Mouse (Mus musculus) stomach, embryonic 15.5 days (tissue): Measurements from ENCODE around the gene Exoc4. TPM values are rescaled to one million over a fixed set of nuclear protein-coding genes. Genes with fewer than 3 reads are reported as not detected.

ENCODE experiments used
- ATAC-seq: fragments of 200-750 bp; cut with Nextera tagmentation; 2 replicates; pipeline ENCODE4 v1.8.0; 2017; ENCODE audit warnings: low read depth, moderate number of reproducible peaks, moderate TSS enrichment; ENCODE audit not compliant: insufficient read depth, low FRiP score
- H3K27ac ChIP-seq: fragments of 300-500 bp; sonication (generic); 2 replicates; pipeline ENCODE4 v1.5.1; 2015; ENCODE audit warnings: mild to moderate bottlenecking, inconsistent platforms
- H3K27me3 ChIP-seq: fragments of 300-500 bp; sonication (generic); replicated peaks from 2 replicates; pipeline ENCODE4 v1.6.1; 2015; ENCODE audit warnings: inconsistent platforms
- H3K36me3 ChIP-seq: fragments of 300-500 bp; sonication (generic); 2 replicates; pipeline ENCODE4 v1.6.1; 2015; ENCODE audit warnings: inconsistent platforms
- H3K4me1 ChIP-seq: fragments of 300-500 bp; sonication (generic); 2 replicates; pipeline ENCODE4 v1.6.1; 2015; ENCODE audit warnings: inconsistent platforms
- H3K4me2 ChIP-seq: fragments of 300-500 bp; sonication (generic); 2 replicates; pipeline ENCODE4 v1.6.1; 2015; ENCODE audit warnings: mild to moderate bottlenecking, inconsistent platforms
- H3K4me3 ChIP-seq: fragments of 300-500 bp; sonication (generic); replicated peaks from 2 replicates; pipeline ENCODE4 v1.5.1; 2015; ENCODE audit warnings: inconsistent platforms
- H3K9ac ChIP-seq: fragments of 300-500 bp; sonication (generic); 2 replicates; pipeline ENCODE4 v1.6.1; 2015; ENCODE audit warnings: inconsistent platforms
- H3K9me3 ChIP-seq: fragments of 300-500 bp; sonication (generic); 2 replicates; pipeline ENCODE4 v1.6.1; 2016; ENCODE audit warnings: inconsistent platforms
- WGBS: fragments of 180-500 bp; shearing (Covaris S2); methylation state at CpG from one replicate; pipeline ENCODE4 v1.1.7; 2015; 5-methylcytosine and 5-hydroxymethylcytosine counted together
- polyA plus RNA-seq: library from polyadenylated mRNA; unstranded; fragments of >200 nt; fragmentation: Nextera tagmentation; extraction: Ambion mirVana; gene quantifications from 2 replicates; pipeline ENCODE4 v1.2.1, GENCODE M21; 2015

Exoc4 gene
- polyA plus RNA-seq, 1 experiment from 2014 or later, result 31.4 TPM

DNA sequence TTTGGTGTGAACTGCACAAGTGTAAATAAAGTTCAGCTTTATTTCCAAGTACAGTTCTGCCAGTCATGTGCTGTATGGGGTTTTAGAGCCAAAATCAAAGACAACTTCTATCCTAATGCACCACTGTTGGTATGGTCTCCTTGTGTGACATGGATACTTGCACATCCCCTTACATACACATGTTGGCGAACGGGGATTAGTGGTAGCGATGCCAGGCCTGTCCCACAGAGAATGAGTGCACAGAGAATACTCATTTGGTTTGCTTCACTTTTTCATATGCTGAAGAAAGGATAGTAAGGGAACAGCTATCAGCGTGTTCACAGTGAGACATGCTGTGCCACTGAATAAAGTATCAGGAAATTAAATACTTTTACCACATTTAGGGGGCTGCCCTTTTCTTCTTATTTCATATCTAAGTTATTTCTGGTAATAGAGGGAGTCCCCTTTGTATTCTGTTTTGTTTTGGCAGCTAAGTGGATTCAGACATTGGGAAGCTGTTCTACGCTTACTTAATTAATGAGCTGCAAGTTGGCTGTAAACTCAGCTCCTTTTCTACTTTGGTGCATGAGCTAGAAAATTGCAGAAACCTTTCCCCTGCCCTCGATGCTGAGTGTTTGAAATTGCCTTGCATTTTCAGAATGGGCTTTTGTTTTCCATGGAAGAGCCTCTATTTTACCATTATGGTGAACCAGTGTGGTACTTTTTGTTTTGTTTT, 247.4 kb downstream of the Exoc4 start:
- Histone ChIP-seq H3K9me3 (no peaks in the 10 kb centered on the region), H3K9ac (no peak overlapping the region), H3K4me3 (no peak overlapping the region), H3K36me3 (no peaks in the 10 kb centered on the region), H3K4me2 (no peak overlapping the region), H3K4me1 (no peaks in the 10 kb centered on the region), H3K27ac (no peak overlapping the region), H3K27me3 (no peaks in the 10 kb centered on the region)
- 70% methylated on average over 6 of the region's 6 CpGs for WGBS
- no peak for ATAC-seq

DNA sequence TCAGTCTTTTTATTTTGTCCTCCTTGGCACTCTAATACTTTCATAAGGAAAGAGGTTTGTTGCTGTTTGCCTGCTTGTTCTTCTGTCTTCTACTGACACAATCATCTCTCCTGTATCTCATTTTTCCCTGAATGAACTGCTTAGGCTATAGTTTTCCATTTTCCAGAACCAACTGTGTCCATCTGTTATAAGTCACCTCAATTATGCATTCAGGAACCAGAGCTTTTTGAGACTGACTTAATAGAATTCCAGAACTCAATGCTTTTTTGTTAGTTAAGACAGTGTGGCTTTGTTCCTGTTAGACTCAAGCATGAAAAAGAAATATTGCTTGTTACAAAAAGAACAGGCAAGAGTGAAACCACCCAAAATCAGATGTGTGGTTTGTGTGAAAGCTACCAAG, 248.5 kb downstream of the Exoc4 start:
- Histone ChIP-seq H3K4me2 (no peak overlapping the region), H3K9ac (no peak overlapping the region), H3K27ac (no peak overlapping the region), H3K4me1 (no peaks in the 10 kb centered on the region), H3K4me3 (no peak overlapping the region), H3K27me3 (no peaks in the 10 kb centered on the region), H3K9me3 (no peaks in the 10 kb centered on the region), H3K36me3 (no peaks in the 10 kb centered on the region)
- no peak for ATAC-seq

DNA sequence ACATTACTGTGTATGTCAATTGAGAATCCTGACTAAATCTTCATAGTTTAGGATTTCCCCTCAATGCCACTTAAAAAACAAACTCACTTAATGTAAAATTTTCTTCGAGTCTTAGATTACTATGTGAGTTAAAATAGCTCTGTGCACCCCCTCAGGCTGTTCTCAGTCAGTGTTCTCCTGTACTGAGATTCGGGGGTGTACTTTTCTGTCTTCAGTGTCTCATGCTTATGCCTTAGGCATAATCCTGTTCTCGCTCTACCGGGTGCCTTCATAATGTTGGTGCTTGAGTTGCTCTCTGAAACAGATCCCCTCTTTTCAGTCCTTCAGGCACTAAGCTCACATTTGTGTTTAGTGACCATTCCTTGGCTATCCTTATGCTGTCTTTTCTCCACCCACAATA, 253.5 kb downstream of the Exoc4 start:
- no peaks in the 10 kb centered on the region for H3K36me3 ChIP-seq
- H3K27me3 ChIP-seq, result no peaks in the 10 kb centered on the region
- no peaks in the 10 kb centered on the region for H3K4me1 ChIP-seq
- no peak for ATAC-seq
- H3K9ac ChIP-seq, result no peak overlapping the region
- H3K9me3 ChIP-seq, result no peaks in the 10 kb centered on the region
- no peak overlapping the region for H3K4me3 ChIP-seq
- 86% methylated on average over 4 of the region's 4 CpGs for WGBS
- no peak overlapping the region for H3K27ac ChIP-seq
- H3K4me2 ChIP-seq, result no peak overlapping the region

DNA sequence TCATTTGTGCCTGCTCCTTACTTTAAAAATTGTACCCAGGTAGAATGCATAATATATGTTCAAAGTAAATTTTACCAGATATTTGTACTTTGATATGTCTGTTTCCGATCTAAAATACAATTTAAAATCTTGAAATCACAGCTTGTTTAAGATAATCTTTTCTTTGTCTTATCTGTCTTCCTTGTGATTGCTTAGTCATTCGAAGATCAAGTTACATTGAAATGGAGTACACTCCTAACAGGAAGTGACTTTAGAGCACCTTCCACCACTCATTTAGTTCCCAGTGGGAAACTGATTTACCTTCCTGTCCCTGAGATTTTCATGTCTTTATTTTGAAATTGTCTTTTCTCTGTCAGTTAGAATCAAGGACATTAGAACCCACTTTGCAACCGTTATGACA, 254.5 kb downstream of the Exoc4 start:
- no peak overlapping the region for H3K27ac ChIP-seq
- no peak for ATAC-seq
- no peak overlapping the region for H3K4me3 ChIP-seq
- no peaks in the 10 kb centered on the region for H3K4me1 ChIP-seq
- H3K36me3 ChIP-seq, result no peaks in the 10 kb centered on the region
- H3K4me2 ChIP-seq, result no peak overlapping the region
- no peaks in the 10 kb centered on the region for H3K27me3 ChIP-seq
- 73% methylated on average over 3 of the region's 3 CpGs for WGBS
- H3K9me3 ChIP-seq, result no peaks in the 10 kb centered on the region
- no peak overlapping the region for H3K9ac ChIP-seq

DNA sequence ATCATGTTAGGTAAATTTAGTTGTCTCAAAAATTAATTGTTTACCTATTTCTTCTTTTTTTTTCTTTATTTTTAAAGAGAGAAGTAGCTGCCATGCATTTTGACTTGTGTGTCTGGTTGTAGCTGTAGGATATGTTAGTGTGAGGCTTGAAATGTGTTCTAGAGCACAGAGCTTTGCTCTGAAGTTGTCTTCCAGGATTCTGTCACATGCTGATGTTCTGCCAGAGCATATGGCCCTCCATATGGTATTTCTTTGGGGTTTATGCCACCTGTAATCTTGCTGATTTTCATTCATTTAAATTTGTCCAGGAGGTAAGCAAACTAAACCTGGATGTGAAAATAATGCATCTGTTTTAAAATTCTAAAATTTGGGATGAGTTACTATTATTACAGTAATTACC, 258.2 kb downstream of the Exoc4 start:
- Histone ChIP-seq H3K4me1 (no peaks in the 10 kb centered on the region), H3K9me3 (no peaks in the 10 kb centered on the region), H3K4me2 (no peak overlapping the region), H3K36me3 (no peaks in the 10 kb centered on the region), H3K9ac (no peak overlapping the region), H3K27me3 (no peaks in the 10 kb centered on the region), H3K4me3 (no peak overlapping the region), H3K27ac (no peak overlapping the region)
- no peak for ATAC-seq

DNA sequence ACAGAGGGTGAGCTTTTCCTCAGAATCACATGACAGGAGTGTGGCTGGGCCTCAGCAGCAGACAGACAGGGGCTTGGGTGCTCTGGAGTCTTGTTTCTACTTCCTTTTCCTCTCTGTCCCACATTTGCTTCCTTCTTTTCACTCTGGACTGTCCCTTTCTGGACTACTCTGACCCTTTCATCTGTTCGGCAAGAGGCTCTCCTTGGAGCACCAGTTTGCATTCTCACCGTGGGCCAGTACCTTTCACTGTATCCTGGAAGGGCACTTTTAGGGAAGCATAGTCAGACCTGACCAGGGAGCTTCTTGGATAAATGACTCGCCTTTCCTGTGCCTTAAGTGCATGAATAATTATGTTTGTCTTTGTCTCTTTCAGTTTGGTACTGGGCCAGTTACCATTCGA, 266.5 kb downstream of the Exoc4 start:
- no peak for ATAC-seq
- Histone ChIP-seq H3K4me1 (no peaks in the 10 kb centered on the region), H3K9me3 (no peaks in the 10 kb centered on the region), H3K36me3 (no peaks in the 10 kb centered on the region), H3K4me2 (no peak overlapping the region), H3K9ac (no peak overlapping the region), H3K27ac (no peak overlapping the region), H3K27me3 (no peaks in the 10 kb centered on the region), H3K4me3 (no peak overlapping the region)
- WGBS, result 29% methylated on average over 4 of the region's 4 CpGs

DNA sequence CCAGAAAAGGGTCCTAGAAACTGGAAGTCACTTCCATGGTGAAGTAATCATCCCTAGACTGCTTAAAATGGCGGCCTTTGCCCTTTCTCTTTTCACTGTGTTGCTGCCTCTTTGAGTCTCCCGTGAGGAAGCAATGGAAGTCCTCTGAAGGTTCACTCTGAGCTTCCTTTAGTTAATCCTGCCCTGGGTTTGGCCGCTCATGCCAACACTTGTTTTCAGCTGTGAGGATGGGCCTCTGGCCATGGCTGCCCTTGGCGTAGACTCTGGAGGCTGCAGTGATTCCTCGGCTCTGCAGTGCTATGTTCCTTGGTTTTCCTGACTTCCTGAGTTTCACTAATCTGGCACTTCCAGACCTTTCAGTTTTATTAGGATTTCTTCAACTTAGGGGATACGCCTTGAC, 267.9 kb downstream of the Exoc4 start:
- Histone ChIP-seq H3K9ac (no peak overlapping the region), H3K27me3 (no peaks in the 10 kb centered on the region), H3K27ac (no peak overlapping the region), H3K4me3 (no peak overlapping the region), H3K4me1 (no peaks in the 10 kb centered on the region), H3K4me2 (no peak overlapping the region), H3K9me3 (no peaks in the 10 kb centered on the region), H3K36me3 (no peaks in the 10 kb centered on the region)
- WGBS, result 84% methylated on average over 6 of the region's 6 CpGs
- ATAC-seq, result no peak

DNA sequence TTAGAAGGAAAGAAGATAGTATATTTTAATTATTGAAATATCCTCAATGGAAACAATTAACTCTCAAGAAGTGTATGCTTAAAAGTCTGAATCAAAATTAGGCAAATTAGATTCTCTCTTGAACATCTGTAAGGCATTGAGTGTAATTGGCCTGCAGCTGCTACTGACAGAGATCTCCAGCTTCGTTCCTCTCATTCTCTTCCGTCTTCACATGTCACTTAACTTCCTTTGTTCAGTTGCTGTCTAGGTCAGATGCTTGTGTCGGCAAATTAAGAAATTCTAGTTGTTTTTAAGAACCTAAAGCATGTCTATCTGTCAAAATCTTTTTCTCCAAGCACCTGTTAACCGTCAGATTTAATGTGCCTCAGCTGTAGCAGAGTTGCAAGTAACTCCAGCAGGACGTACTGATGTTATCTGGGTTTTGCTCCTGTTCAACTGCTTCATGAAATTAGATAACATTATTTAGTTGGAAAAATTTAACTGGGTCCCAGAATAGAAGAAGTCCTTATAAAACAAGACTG, 269.1 kb downstream of the Exoc4 start:
- Histone ChIP-seq H3K27me3 (no peaks in the 10 kb centered on the region), H3K9me3 (no peaks in the 10 kb centered on the region), H3K36me3 (no peaks in the 10 kb centered on the region), H3K4me3 (no peak overlapping the region), H3K4me1 (no peaks in the 10 kb centered on the region), H3K27ac (no peak overlapping the region), H3K9ac (no peak overlapping the region), H3K4me2 (no peak overlapping the region)
- WGBS, result 34% methylated on average over 5 of the region's 5 CpGs
- ATAC-seq, result no peak

DNA sequence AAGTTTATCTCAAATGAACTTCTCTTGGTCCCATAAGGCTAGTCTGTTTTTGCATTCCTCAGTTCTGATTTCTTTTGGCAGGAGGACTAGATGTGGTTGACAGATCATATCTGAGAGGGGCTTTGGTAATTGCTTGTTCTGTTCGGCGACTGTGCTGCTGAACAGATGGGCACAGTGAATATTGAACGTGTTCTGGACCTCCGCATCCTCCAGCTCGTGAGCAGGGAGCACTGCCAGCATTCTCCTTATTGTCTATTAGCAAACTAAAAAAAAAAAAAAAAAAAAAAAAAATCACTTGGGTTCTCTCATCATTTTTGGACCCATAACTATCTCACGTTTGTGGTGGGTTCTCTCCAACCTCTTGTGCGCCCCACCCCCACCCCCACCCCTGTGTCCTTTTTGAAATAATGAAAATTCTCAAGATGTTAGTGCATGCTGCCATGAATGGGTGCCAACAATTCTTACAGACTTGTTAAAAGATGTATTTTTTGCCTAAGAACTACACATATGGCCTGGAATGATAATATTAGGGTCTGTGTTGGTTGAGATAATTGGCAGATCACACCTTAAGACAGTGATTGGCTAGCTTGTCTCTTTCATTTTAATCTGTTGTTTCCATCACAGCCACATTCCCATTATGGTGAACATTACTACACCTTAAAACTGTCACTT, 276.9 kb downstream of the Exoc4 start:
- H3K27me3 ChIP-seq, result no peaks in the 10 kb centered on the region
- no peak for ATAC-seq
- H3K36me3 ChIP-seq, result no peaks in the 10 kb centered on the region
- WGBS, result 88% methylated on average over 7 of the region's 7 CpGs
- no peaks in the 10 kb centered on the region for H3K4me1 ChIP-seq
- H3K4me3 ChIP-seq, result no peak overlapping the region
- H3K9me3 ChIP-seq, result no peaks in the 10 kb centered on the region
- H3K27ac ChIP-seq, result no peak overlapping the region
- H3K4me2 ChIP-seq, result no peak overlapping the region
- no peak overlapping the region for H3K9ac ChIP-seq

DNA sequence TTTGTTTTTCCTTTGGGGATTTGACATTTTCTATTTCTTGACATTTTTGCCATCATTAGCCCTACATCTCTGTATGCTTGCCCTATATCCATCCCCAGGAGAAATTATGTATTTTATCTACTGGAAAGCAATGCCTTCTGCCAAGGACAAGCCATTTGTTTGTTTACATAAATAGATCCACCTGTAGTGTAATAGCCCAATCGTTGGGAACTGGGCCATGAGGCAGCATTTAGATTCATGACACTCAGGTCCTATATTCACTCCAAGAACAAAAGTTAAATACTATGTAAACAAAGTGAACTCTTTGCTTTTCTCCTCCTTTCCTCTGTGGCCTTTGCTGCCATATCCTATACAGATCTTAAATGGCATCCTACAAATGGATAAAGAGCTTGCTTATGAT, 291.5 kb downstream of the Exoc4 start:
- H3K27me3 ChIP-seq, result no peaks in the 10 kb centered on the region
- no peaks in the 10 kb centered on the region for H3K36me3 ChIP-seq
- H3K27ac ChIP-seq, result no peak overlapping the region
- H3K9ac ChIP-seq, result no peak overlapping the region
- WGBS, result 54% methylated on average over 1 of the region's 1 CpGs
- no peak overlapping the region for H3K4me2 ChIP-seq
- H3K4me3 ChIP-seq, result no peak overlapping the region
- H3K4me1 ChIP-seq, result no peaks in the 10 kb centered on the region
- no peaks in the 10 kb centered on the region for H3K9me3 ChIP-seq
- ATAC-seq, result no peak

DNA sequence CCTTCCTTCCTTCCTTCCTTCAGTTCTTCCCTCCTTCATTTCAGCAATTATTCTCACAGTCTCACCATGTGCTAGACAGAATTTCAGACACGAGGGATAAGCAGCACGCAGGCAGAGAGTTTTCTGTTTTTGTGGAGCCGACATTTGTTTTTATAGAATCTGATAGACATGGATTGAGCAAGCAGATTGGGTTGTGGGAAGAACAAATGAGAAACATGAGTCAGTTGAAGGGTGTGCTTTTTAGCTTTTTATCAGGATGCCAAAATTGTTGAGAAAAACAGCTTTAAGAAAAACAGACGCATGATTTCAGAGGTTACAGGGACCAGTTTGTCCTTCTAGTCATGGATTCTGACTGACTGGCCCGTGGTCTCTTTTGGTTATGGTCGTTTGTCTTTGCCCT, 293.8 kb downstream of the Exoc4 start:
- H3K36me3 ChIP-seq, result no peaks in the 10 kb centered on the region
- no peak overlapping the region for H3K4me2 ChIP-seq
- no peaks in the 10 kb centered on the region for H3K9me3 ChIP-seq
- H3K4me1 ChIP-seq, result no peaks in the 10 kb centered on the region
- ATAC-seq, result no peak
- H3K9ac ChIP-seq, result no peak overlapping the region
- 73% methylated on average over 6 of the region's 6 CpGs for WGBS
- no peak overlapping the region for H3K27ac ChIP-seq
- no peaks in the 10 kb centered on the region for H3K27me3 ChIP-seq
- H3K4me3 ChIP-seq, result no peak overlapping the region

DNA sequence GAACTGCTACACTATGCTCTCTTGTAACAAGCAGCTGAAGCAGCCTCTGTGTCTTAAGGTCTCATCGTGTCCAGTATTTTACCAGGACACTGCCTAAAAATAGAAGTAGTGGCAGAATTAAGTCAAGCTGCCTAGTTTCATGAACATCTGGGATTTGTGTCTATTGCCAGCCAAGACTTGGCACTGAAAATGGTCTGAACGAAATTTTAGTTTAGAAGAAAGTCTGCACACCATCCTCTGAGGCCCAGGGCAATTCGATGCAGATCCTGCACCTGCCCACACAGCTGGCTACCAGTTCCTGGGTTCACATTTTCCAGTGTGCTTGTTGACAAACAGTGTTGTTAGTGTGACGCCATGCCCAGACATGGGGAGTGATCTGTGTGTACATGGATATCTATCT, 303.0 kb downstream of the Exoc4 start:
- H3K36me3 ChIP-seq, result 0 out of 2 replicates have a peak, but pooled peaks cover 4% of the 10 kb centered on the region
- no peak for ATAC-seq
- H3K27me3 ChIP-seq, result no peaks in the 10 kb centered on the region
- no peak overlapping the region for H3K4me2 ChIP-seq
- H3K4me3 ChIP-seq, result no peak overlapping the region
- H3K9me3 ChIP-seq, result no peaks in the 10 kb centered on the region
- H3K4me1 ChIP-seq, result no peaks in the 10 kb centered on the region
- H3K9ac ChIP-seq, result no peak overlapping the region
- H3K27ac ChIP-seq, result no peak overlapping the region
- 81% methylated on average over 4 of the region's 4 CpGs for WGBS
